Mouse (Mus musculus): Measurements from ENCODE around the gene Gm20716. TPM values are rescaled to one million over a fixed set of nuclear protein-coding genes. Genes with fewer than 3 reads are reported as not detected.
A peak's percentile ranks its signal among the peaks of the same experiment; 100 is the strongest.

Gm20716 gene
- total RNA-seq, 2 experiments from 2014 or later: 29.4 to 34.4 TPM

GRCm38 (mm10) chr2:168248167-168248855 lies 18.1 kb upstream of the Gm20716 start:
- DNase-seq (ENCODE audit: low spot score in 2 of 2): no peak
- Histone ChIP-seq H3K4me3 (no peak overlapping the region), H3K27ac (no peak overlapping the region)
- TF ChIP-seq CTCF (conservative IDR thresholded peaks at IDR 0.05): no peak

GRCm38 (mm10) chr2:168245571-168245970 lies 15.4 kb upstream of the Gm20716 start:
- H3K27ac ChIP-seq: no peak overlapping the region

GRCm38 (mm10) chr2:168243278-168243677 lies 13.1 kb upstream of the Gm20716 start:
- peak; percentile 18; the same call in 1 of the 2 replicates for TF ChIP-seq CTCF (conservative IDR thresholded peaks at IDR 0.05)
- H3K27ac ChIP-seq: no peak overlapping the region
- no peak for DNase-seq (ENCODE audit: low spot score in 2 of 2)
- no peak overlapping the region for H3K4me3 ChIP-seq

More at GRCm38 (mm10) chr2:168245571-168245970, 15.4 kb upstream of the Gm20716 start:
- TF ChIP-seq CTCF (conservative IDR thresholded peaks at IDR 0.05): no peak
- no peak for DNase-seq (ENCODE audit: low spot score in 2 of 2)
- no peak overlapping the region for H3K4me3 ChIP-seq

GRCm38 (mm10) chr2:168242841-168243240 lies 12.7 kb upstream of the Gm20716 start:
- no peak for DNase-seq (ENCODE audit: low spot score in 2 of 2)
- H3K4me3 ChIP-seq: no peak overlapping the region
- no peak for TF ChIP-seq CTCF (conservative IDR thresholded peaks at IDR 0.05)
- no peak overlapping the region for H3K27ac ChIP-seq

GRCm38 (mm10) chr2:168238335-168238734 lies 8.2 kb upstream of the Gm20716 start:
- Histone ChIP-seq H3K27ac (no peak overlapping the region), H3K4me3 (no peak overlapping the region)
- no peak for TF ChIP-seq CTCF (conservative IDR thresholded peaks at IDR 0.05)
- DNase-seq (ENCODE audit: low spot score in 2 of 2): no peak

GRCm38 (mm10) chr2:168233286-168233685 lies 3.1 kb upstream of the Gm20716 start:
- DNase-seq (ENCODE audit: low spot score in 2 of 2): no peak
- no peak for TF ChIP-seq CTCF (conservative IDR thresholded peaks at IDR 0.05)
- Histone ChIP-seq H3K4me3 (no peak overlapping the region), H3K27ac (no peak overlapping the region)

- Histone ChIP-seq H3K27ac (no peak overlapping the region), H3K4me3 (peak overlapping the region; percentile 98)
- TF ChIP-seq CTCF (conservative IDR thresholded peaks at IDR 0.05): no peak
- no peak for DNase-seq (ENCODE audit: low spot score in 2 of 2)
These were observed 1.3 kb upstream of the Gm20716 start for GRCm38 (mm10) chr2:168231471-168231829.

- no peak for DNase-seq (ENCODE audit: low spot score in 2 of 2)
- peak overlapping the region; percentile 100 for H3K27ac ChIP-seq
- no peak for TF ChIP-seq CTCF (conservative IDR thresholded peaks at IDR 0.05)
- peak overlapping the region; percentile 98 for H3K4me3 ChIP-seq
These were observed 758 bp upstream of the Gm20716 start for GRCm38 (mm10) chr2:168230773-168231470.

- Histone ChIP-seq H3K4me3 (peak overlapping the region; percentile 98), H3K27ac (peak overlapping the region; percentile 100)
- no peak for TF ChIP-seq CTCF (conservative IDR thresholded peaks at IDR 0.05)
- DNase-seq (ENCODE audit: low spot score in 2 of 2): peak; percentile 50 to 51
These were observed 793 bp downstream of the Gm20716 start for GRCm38 (mm10) chr2:168229116-168230025.

- Histone ChIP-seq H3K4me3 (no peak overlapping the region), H3K27ac (no peak overlapping the region)
- no peak for DNase-seq (ENCODE audit: low spot score in 2 of 2)
- no peak for TF ChIP-seq CTCF (conservative IDR thresholded peaks at IDR 0.05)
These were observed 6.8 kb downstream of the Gm20716 start for GRCm38 (mm10) chr2:168223326-168223725.

- TF ChIP-seq CTCF (conservative IDR thresholded peaks at IDR 0.05): peak; percentile 33; the same call in 1 of the 2 replicates
- H3K4me3 ChIP-seq: no peak overlapping the region
- no peak overlapping the region for H3K27ac ChIP-seq
- no peak for DNase-seq (ENCODE audit: low spot score in 2 of 2)
These were observed 16.3 kb downstream of the Gm20716 start for GRCm38 (mm10) chr2:168213788-168214397.

GRCm38 (mm10) chr2:168207883-168208282 lies 22.3 kb downstream of the Gm20716 start:
- Histone ChIP-seq H3K27ac (peak overlapping the region; percentile 100), H3K4me3 (no peak overlapping the region; the same call in 1 of the 2 replicates)
- no peak for DNase-seq (ENCODE audit: low spot score in 2 of 2)
- TF ChIP-seq CTCF (conservative IDR thresholded peaks at IDR 0.05): no peak

Data from layer of hippocampus, adult 2 months (tissue).